Mouse (Mus musculus) c-Kit-positive CD71-positive TER-119-positive erythroid progenitor cells, embryonic 14.5 days (primary cell): ENCODE results near the gene Olfr922.

ENCODE experiments used
- DNase-seq: peaks from one replicate; pipeline ENCODE4 v3.0.0-alpha.2; 2013; ENCODE audit warnings: low spot score

The Olfr922 gene

DNA sequence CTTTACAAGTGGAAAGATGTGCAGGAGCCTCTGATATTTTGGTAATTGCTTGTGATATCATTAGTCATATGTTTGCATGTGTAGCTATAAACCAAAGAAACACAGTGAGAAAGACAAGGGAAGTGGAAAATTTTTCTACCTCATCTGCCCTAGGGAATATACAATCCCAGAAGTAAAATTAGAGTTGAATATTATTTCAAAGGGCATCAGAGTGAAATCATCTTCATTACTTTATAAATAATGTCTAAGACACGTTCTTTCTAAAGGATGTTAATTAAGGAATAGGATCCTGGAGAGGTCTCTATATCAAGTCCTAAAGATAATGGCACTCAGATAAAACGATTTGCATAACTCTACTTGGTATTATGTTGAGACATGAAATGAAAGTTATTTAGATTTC is at the start of gene Olfr922:
Olfr922 (plus strand) TSS at position 301 of the 400 bp plus-strand sequence.
- DNase-seq, result no peak

DNA sequence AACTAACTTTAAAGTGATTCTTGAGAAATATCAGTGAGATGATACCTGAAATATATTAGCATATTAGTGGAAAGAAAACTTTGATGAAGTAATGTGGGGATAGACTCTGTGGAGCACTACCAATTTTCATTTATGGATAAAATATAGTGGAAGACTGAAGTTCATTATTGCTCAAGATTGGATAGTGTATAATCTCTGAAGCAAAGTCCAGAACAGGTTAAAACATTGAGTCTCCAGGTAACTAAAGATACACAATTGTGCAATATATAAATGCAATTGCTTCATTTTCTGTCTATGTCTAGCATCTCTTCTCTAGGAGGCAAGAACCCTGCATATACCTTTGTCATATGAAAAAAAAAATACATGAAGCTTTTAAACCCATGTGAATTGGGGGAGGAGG is 41.6 kb upstream of the Olfr922 start, which contains the start of gene Olfr921:
Olfr921 (plus strand) TSS at position 301 of the 400 bp plus-strand sequence.
- DNase-seq, result no peak

DNA sequence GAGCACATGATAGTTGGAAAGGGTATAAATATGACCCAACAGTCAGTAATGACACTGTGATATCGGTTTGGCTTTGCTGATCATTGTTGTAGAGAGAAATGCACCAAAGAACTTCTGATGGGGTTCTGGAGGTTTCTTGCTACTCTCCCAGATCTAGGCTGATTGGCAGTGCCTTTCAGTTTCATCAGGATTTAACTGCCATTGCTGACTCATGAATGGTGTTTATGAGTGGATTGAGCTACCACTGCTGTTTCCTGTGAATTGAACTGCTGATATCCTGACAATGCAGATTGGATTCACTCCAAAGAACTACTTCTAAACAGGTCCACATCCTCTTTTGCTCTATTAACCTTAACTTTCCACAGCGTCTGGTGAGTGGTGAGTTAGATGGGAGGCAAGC is 21.7 kb upstream of the Olfr922 start:
- DNase-seq, result no peak

DNA sequence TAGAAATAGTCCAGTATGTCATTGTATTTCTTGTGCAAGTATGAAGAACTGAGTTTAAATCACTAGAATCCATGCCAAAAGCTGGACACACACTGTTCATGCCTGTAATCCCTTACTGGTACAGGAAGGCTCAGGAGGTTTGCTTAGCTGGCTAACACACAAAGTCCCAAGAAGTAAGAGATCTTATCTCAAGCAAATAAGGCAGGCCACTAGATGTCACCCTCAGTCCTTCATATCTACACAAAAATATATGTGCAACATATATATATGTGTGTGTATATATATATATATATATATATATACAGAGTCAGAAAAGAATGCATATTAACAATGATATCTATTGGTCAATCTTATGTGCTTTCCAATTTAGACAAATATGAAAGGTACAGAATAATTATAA is 8.7 kb upstream of the Olfr922 start:
- no peak for DNase-seq

DNA sequence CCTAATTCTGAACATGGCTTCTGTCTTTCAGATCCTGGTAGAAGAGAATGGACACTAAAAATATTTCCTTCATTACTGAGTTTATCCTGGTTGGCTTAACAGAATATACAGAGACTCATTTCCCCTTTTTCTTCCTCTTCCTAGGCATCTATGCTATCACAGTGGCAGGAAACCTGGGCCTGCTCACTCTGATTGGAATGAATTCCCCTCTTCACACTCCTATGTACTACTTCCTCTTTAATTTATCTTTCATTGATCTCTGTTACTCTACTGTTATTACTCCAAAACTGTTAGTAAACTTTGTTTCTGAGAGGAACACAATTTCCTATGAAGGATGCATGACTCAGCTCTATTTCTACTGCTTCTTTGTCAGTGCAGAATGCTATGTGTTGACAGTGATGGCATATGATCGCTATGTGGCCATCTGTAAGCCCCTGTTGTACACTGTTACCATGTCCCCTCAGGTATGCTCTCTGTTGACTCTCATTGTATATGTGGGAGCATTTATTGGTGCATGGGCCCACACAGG is 1.1 kb downstream of the Olfr922 start:
- DNase-seq, result no peak

DNA sequence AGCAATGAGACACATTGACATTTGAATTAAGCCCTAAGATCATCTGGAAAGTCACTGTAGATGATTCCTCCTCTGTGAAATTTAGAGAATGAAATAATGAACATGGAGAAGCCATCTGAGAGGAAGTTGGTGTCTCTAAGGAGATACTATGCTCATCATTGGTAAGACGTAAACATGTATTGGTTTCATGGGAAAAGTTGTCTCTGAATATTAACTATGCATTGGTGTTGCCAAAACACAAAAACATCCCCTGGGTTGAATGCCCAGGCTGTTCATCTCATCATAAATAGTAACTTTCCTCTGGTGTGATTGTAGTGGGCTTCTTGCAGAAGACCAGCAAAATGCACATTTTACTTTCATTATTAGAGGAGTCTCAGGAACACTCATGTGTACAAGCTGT is 11.8 kb downstream of the Olfr922 start, which contains the start of gene Olfr923:
Olfr923 (plus strand) TSS at position 301 of the 400 bp plus-strand sequence.
- no peak for DNase-seq

DNA sequence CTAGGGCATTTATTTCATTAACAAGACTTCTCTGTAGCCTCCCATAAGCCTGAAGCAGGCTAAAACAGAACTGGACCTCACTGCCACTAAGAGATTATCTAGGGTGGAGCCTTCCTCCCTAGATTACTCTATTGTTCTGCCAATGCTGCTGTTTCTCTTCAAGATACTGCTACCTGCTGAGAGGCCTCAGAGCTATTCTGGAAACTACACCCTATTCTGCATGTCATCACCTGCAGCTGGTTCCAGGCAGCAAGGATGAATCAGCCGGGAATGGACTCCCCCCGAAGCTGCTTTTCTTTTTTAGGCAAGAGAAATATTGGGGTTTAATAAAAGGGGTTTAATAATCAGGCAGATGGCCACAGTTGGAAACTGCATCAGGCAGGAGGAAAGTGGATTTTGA is 18.6 kb downstream of the Olfr922 start:
- DNase-seq, result no peak

DNA sequence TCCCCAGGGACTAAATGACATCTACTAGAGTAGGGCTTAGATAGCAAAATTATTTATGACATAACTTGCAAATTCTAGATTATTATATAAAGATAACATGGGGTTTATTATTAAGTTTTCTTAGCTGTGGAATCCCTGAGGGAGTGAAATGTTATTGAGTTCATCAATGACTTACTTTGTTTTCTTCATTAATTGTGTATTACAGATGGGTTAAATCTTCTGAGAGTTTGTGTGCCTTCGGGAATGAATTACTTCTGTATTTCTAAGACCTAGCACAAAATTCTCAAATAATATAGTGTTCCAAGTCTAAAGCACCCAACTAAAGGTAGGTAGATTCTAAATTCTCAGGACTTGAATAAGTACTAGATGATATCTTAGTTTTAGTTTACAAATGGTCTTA is 29.7 kb downstream of the Olfr922 start, which contains the start of gene Olfr924:
Olfr924 (plus strand) TSS at position 301 of the 400 bp plus-strand sequence.
- DNase-seq, result no peak

DNA sequence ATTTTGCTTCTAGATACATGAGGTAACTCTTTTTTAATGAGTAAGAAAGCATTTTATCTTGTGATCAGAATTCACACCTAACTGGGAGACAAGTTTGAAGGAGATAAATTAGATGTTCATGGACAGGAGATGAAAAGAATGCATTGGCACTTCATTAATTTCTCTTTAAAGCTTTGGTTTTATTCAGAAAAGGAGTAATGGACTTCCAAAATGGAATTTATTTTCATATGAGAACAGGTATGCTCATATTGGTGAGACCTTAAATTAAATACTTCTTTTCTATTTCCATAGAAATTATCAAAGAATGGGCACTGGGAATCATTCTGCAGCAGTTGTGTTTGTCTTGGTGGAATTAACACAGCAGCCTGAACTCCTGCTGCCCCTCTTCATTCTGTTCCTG is 40.3 kb downstream of the Olfr922 start, which contains the start of gene Olfr26:
Olfr26 (plus strand) TSS at position 301 of the 400 bp plus-strand sequence.
- no peak for DNase-seq
